Mouse (Mus musculus) liver, adult 2 months (tissue): ENCODE results near the gene Helz.

ENCODE experiments used
- CTCF ChIP-seq: fragments of 200-500 bp; IDR thresholded peaks from 2 replicates; pipeline ENCODE4 v1.5.1; 2011; ENCODE audit warnings: low read depth, low read length, control low read depth
- POLR2A ChIP-seq: fragments of 200-500 bp; IDR thresholded peaks from 2 replicates; pipeline ENCODE4 v1.6.1; 2011; ENCODE audit warnings: low read length, control low read depth; ENCODE audit not compliant: insufficient read depth; ENCODE audit errors: extremely low read depth

- TF ChIP-seq POLR2A (no peak), CTCF (no peak)
Measured at GRCm38 (mm10) chr11:107538994-107539393, 8.7 kb upstream of the Helz start.
